Mouse (Mus musculus) mouse embryonic stem cell (cell line): ENCODE data around the gene Ggt6.

Experiments used
- in situ Hi-C, 2 experiments: fragments of 300-500 bp; cut with MboI; formaldehyde crosslinking; loops; 1 replicate in 1 of 2; 3 replicates in 1 of 2; pipeline ENCODE4 v1.14.3; 2019 to 2020; ENCODE audit warnings: low sequenced_read_pairs in 2 of 2, low pct_unique_long_range_greater_than_20kb in 1 of 2, mixed read lengths in 1 of 2; ENCODE audit not compliant: unreplicated experiment in 1 of 2

Ggt6 gene

DNA sequence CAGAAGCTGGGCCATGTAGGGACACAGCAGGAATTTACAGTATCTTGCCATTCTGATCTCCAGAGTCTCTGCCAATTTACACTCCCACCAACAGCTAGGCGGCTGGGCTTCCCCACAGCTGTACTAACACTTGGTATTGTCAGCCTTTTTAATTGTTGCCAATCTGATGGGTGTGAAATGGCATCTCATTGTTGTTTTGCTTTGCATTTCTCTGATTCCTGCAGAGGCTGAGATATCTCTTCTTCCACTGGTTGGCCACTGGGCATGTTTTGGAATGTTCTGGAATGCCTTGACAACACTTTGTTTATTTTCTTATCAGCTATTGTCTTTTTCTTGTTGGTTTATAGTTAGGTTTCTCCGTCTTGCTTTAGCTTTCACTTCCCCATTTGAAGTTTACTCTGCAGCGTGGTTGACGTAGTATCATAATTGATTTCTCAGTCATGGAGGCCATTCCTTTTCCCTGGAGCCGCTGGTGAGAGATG lies 26.2 kb downstream of the Ggt6 start:
- in situ Hi-C loops, result no loop called here

- in situ Hi-C loops, result no loop called here
Observed at GRCm38 (mm10) chr11:72464821-72465220, 29.5 kb downstream of the Ggt6 start.

DNA sequence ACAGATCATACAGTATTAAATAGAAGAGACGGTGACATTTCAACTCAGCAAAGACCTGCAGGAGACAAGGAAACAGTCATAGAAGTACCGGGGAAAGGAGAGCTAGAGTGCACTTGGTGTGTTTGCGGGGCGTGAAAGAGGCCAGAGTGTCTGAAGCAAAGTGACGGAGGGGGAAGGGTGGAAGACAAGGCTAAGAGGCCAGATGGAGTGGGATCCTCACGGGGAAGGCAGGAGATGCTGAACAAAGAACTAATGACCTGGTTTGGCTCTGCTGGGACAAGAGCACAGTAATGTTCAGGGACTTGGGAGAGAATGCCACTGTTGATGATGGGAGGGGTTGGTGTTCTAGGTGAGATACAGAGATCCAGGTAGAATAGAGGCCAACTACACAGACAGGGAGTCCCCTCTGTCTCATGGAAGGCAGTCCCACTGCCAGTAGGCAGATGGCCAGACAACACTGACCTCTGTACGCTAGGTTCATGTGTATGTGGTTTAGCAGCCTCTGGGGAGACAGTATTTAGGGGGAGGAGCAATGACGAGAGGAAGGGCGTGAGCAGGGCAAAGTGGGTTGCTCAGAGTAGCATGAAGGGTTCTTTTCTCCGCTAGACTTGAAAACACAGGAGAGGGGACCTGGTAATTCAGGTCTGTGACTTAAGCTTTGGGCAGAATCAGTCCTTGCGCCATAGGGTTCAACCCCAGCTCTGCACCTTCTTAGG lies 30.8 kb downstream of the Ggt6 start:
- in situ Hi-C loops, result no loop called here

DNA sequence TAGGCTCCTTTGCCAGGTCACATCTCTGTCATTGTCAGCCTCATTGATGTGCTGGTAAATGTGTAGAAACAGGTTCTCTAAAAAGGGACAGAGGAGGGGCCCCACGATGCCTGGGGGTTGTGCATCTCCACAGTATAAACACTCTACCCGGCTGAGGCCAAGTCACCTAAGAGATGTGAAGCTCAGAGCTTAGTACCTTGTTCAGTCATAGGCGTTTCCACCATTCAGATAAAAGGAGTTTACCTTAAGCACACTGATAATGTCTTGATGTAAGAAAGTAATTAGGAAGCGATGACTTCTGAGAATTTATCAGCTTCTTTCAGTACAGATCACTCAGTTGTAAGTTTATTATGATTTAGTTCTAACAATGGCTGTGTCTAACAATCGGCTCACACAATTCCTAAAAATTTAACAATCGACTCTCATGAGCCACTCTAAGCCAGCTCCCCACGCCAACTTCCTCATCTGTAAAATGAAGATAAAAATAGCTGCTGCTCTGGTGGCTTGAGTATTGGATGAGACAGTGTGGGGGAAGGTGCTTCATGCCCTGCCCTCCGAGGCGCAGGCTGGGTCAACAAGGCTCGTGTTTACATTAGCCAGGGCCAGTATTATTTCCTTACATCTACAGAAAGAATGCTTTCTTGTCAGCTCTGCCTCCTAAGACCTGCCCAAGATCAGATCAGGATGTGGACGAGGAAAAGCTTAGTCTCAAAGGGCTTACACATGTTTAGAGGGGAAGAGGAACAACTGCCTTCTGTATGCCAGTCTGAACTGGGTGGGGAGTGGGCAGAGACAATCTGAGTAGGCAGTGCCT lies 31.6 kb downstream of the Ggt6 start:
- in situ Hi-C loops, result no loop called here

GRCm38 (mm10) chr11:72468525-72468924 lies 33.2 kb downstream of the Ggt6 start:
- in situ Hi-C loops, result no loop called here

GRCm38 (mm10) chr11:72469217-72469616 lies 33.9 kb downstream of the Ggt6 start:
- in situ Hi-C loops, result no loop called here

DNA sequence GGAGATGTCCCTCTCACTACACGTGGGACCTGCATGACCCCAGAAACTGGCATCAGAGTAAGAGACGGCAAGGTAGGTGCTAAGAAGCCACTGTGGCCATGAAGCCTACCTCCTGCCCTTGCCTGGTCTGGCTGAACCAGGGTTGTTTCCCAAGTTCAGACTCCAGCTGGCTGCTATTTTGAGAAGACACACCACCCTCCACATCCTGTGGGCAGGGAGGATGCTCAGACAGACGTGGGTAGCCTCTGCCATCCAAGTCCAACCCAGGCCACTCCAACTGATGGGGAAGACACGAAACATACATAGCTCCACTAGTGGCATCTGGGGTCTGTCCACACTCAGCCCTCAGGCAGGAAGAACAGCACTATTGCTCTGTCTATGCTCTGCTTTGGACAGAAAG lies 34.7 kb downstream of the Ggt6 start:
- in situ Hi-C loops, result no loop called here

GRCm38 (mm10) chr11:72471381-72471780 lies 36.1 kb downstream of the Ggt6 start:
- in situ Hi-C loops, result no loop called here

DNA sequence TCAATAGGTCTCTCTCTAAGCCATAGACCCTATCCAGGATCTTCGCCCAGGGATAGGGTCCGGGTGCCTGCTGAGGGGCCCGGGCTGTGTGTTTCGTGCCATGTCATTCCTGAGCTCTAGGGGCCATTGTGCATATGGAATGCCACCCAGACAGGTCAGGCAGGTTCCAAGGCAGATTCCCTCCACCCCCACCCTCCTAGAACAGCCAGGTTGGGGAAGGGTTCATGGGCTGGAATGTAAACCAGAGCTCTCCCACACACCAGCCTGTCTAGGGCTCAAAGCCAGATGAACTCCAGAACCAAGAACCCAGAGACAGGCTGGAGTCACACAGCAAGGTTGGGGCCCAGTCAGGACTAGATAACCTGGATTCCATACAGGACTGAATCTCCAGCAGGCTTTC lies 38.2 kb downstream of the Ggt6 start:
- in situ Hi-C loops, result no loop called here

GRCm38 (mm10) chr11:72474926-72475325 lies 39.6 kb downstream of the Ggt6 start:
- in situ Hi-C loops, result no loop called here

- in situ Hi-C loops, result no loop called here
Observed at GRCm38 (mm10) chr11:72475408-72475807, 40.1 kb downstream of the Ggt6 start.

GRCm38 (mm10) chr11:72476074-72476625 lies 40.8 kb downstream of the Ggt6 start:
- in situ Hi-C loops, result no loop called here

- in situ Hi-C loops, result no loop called here
Observed at GRCm38 (mm10) chr11:72477182-72477581, 41.9 kb downstream of the Ggt6 start.

GRCm38 (mm10) chr11:72477653-72478052 lies 42.3 kb downstream of the Ggt6 start:
- in situ Hi-C loops, result no loop called here

- in situ Hi-C loops, result no loop called here
Observed at GRCm38 (mm10) chr11:72478228-72478627, 42.9 kb downstream of the Ggt6 start.

DNA sequence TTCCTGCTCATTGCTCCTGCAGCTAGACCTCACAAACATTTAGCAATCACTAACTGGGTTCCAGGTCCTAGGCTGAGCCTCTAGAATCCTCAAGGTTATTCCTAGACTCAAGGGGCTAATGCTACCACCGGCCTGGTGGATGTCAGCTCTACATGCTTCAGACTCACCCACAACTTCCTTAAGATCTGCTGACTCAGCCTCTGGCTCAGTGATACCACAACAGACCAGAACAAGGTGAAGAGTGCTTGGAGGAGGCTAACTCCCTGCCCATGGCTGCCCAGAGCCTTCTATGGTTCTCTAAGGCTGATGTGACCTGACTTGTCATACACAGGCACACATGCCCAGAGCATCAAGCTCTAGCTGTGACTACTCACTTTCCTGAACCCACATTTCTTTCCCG lies 44.2 kb downstream of the Ggt6 start:
- in situ Hi-C loops, result no loop called here

- in situ Hi-C loops, result no loop called here
Observed at GRCm38 (mm10) chr11:72481313-72481712, 46.0 kb downstream of the Ggt6 start.

GRCm38 (mm10) chr11:72481952-72482351 lies 46.6 kb downstream of the Ggt6 start:
- in situ Hi-C loops, result no loop called here

DNA sequence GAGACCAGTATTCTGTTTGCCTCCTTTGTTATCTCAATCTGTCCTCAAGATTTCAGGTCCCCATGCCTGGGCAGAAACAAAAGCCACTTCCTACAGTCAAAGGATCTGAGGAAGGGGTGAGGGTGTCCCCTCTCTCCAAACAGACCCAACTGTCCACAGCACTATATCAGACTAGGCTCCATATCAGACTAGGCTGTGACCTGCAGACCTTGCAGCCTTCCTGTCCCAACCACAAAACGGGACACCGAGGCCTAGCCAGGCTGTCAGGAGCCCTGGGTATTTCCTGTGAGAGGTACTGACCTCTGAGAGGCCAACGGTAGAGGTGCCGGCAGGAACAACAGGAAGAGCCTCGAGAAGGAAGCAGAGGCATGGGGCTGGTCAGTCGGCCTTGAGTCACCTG lies 49.2 kb downstream of the Ggt6 start:
- in situ Hi-C loops, result no loop called here

- in situ Hi-C loops, result no loop called here
Observed at GRCm38 (mm10) chr11:72485157-72485556, 49.8 kb downstream of the Ggt6 start.
